Mouse (Mus musculus) spleen, postnatal 4 days (tissue): ENCODE results near the gene Cyp8b1.

Experiments used
- DNase-seq, 2 experiments: peaks; one replicate each; pipeline ENCODE4 v3.0.0; 2022; ENCODE audit warnings: low spot score in 2 of 2

Cyp8b1 gene

GRCm38 (mm10) chr9:121915056-121915455 is 1.0 kb downstream of the Cyp8b1 start:
- no peak for DNase-seq

GRCm38 (mm10) chr9:121914226-121914757 is 1.8 kb downstream of the Cyp8b1 start:
- DNase-seq = no peak

GRCm38 (mm10) chr9:121912786-121913185 is 3.3 kb downstream of the Cyp8b1 start:
- no peak for DNase-seq

- no peak for DNase-seq
These were observed 4.9 kb downstream of the Cyp8b1 start for GRCm38 (mm10) chr9:121911196-121911595.

- DNase-seq = no peak
These were observed 6.5 kb downstream of the Cyp8b1 start for GRCm38 (mm10) chr9:121909635-121910034.

GRCm38 (mm10) chr9:121908321-121908720 is 7.8 kb downstream of the Cyp8b1 start:
- DNase-seq = peak in 1 of 2 experiments; percentile 58

- peak in 1 of 2 experiments; percentile 53 for DNase-seq
These were observed 8.6 kb downstream of the Cyp8b1 start for GRCm38 (mm10) chr9:121907356-121908070.

GRCm38 (mm10) chr9:121906456-121906855 is 9.6 kb downstream of the Cyp8b1 start:
- DNase-seq = peak in 1 of 2 experiments; percentile 58

GRCm38 (mm10) chr9:121905556-121906185 is 10.4 kb downstream of the Cyp8b1 start:
- DNase-seq = peak in 1 of 2 experiments; percentile 54

GRCm38 (mm10) chr9:121904946-121905345 is 11.2 kb downstream of the Cyp8b1 start:
- peak in 1 of 2 experiments; percentile 51 for DNase-seq

- DNase-seq = peak in 1 of 2 experiments; percentile 55
These were observed 11.8 kb downstream of the Cyp8b1 start for GRCm38 (mm10) chr9:121904319-121904718.

GRCm38 (mm10) chr9:121903476-121904305 is 12.4 kb downstream of the Cyp8b1 start:
- peak in 1 of 2 experiments; percentile 65 for DNase-seq

- peak; percentile 11 to 56 for DNase-seq
These were observed 14.1 kb downstream of the Cyp8b1 start for GRCm38 (mm10) chr9:121901710-121902700.

- peak; percentile 11 to 59 for DNase-seq
These were observed 15.7 kb downstream of the Cyp8b1 start for GRCm38 (mm10) chr9:121900282-121900855.

- DNase-seq = peak; percentile 9 to 53
These were observed 16.8 kb downstream of the Cyp8b1 start for GRCm38 (mm10) chr9:121899306-121899705.

- peak; percentile 10 to 58 for DNase-seq
These were observed 17.9 kb downstream of the Cyp8b1 start, which contains the start of gene Ackr2 for GRCm38 (mm10) chr9:121898245-121898644. TSS of gene Ackr2 (plus strand) at chr9:121898355.

GRCm38 (mm10) chr9:121896820-121897219 is 19.3 kb downstream of the Cyp8b1 start:
- DNase-seq = peak; percentile 13 to 51

- DNase-seq = peak in 1 of 2 experiments; percentile 59
These were observed 20.6 kb downstream of the Cyp8b1 start for GRCm38 (mm10) chr9:121895392-121895993.

- DNase-seq = peak in 1 of 2 experiments; percentile 49
These were observed 21.7 kb downstream of the Cyp8b1 start for GRCm38 (mm10) chr9:121894447-121894846.
